Mouse (Mus musculus): ENCODE measurements around the gene Cd300c. TPM values are rescaled to one million over a fixed set of nuclear protein-coding genes. Genes with fewer than 3 reads are reported as not detected.
A peak's percentile ranks its signal among the peaks of the same experiment; 100 is the strongest.

Gene Cd300c
- polyA plus RNA-seq, 2 experiments = not detected

- Histone ChIP-seq H3K9ac (replicated peaks) (no peak overlapping the region), H3K27ac (no peak overlapping the region), H3K27me3 (ENCODE audit: control insufficient read depth, insufficient read depth, low read length) (no peaks in the 10 kb centered on the region), H3K4me2 (ENCODE audit: low read depth) (no peak overlapping the region), H3K4me1 (replicated peaks; ENCODE audit: control insufficient read depth in 2 of 2, insufficient read depth in 2 of 2, low read length in 1 of 2) (peaks cover 0 to 5% of the 10 kb centered on the region in 2 experiments; a peak in 2 of 4 replicates), H3K9me3 (ENCODE audit: control insufficient read depth, low read length) (no peaks in the 10 kb centered on the region), H3K4me3 (ENCODE audit: insufficient read depth in 1 of 2, low read depth in 2 of 2, low read length in 2 of 2) (no peak overlapping the region), H3K36me3 (replicated peaks; ENCODE audit: control insufficient read depth, insufficient read depth, low read depth) (no peaks in the 10 kb centered on the region)
- TF ChIP-seq CTCF (IDR thresholded peaks at IDR 0.05; ENCODE audit: low read depth) (no peak), EP300 (IDR thresholded peaks at IDR 0.05; ENCODE audit: low read depth) (no peak)
- ATAC-seq (ENCODE audit: insufficient read depth) = peak; percentile 53
- peak in 2 of 3 experiments; percentile 28 to 38 for DNase-seq (ENCODE audit: low read depth in 3 of 3, low spot score in 3 of 3)
- WGBS (ENCODE audit: insufficient replicate concordance) = 7% methylated on average over 4 of the region's 4 CpGs
Observed at GRCm38 (mm10) chr11:114907567-114907966, 61.4 kb downstream of the Cd300c start.

Other genes with a start within 250 kb of the Cd300c start
- gene Dnaic2, start 241.7 kb downstream of the Cd300c start, polyA plus RNA-seq (2012; rRNA removed) = 0.03 and 0.17 TPM in 2 replicates
- gene Dnaic2, start 241.7 kb downstream of the Cd300c start, polyA plus RNA-seq (2014; fragmentation: Nextera tagmentation; extraction: Ambion mirVana) = not detected in 2 replicates
- 0.09 and 0.10 TPM in 2 replicates for gene Kif19a, start 203.8 kb downstream of the Cd300c start, polyA plus RNA-seq (2012; rRNA removed)
- gene Kif19a, start 203.8 kb downstream of the Cd300c start, polyA plus RNA-seq (2014; fragmentation: Nextera tagmentation; extraction: Ambion mirVana) = not detected in 2 replicates
- 0.10 TPM in 1 of 2 replicates, not detected in the other for gene Btbd17, start 173.2 kb downstream of the Cd300c start, polyA plus RNA-seq (2012; rRNA removed)
- gene Btbd17, start 173.2 kb downstream of the Cd300c start, polyA plus RNA-seq (2014; fragmentation: Nextera tagmentation; extraction: Ambion mirVana) = not detected in 2 replicates
- 0.04 TPM in 1 of 2 replicates, not detected in the other for gene Gpr142, start 170.2 kb downstream of the Cd300c start, polyA plus RNA-seq (2012; rRNA removed)
- not detected in 2 replicates for gene Gpr142, start 170.2 kb downstream of the Cd300c start, polyA plus RNA-seq (2014; fragmentation: Nextera tagmentation; extraction: Ambion mirVana)
- gene Gprc5c, start 118.0 kb downstream of the Cd300c start, polyA plus RNA-seq (2012; rRNA removed) = 4.8 and 5.0 TPM in 2 replicates
- 8.0 and 9.8 TPM in 2 replicates for gene Gprc5c, start 118.0 kb downstream of the Cd300c start, polyA plus RNA-seq (2014; fragmentation: Nextera tagmentation; extraction: Ambion mirVana)
- gene Cd300a, start 79.1 kb downstream of the Cd300c start, polyA plus RNA-seq (2012; rRNA removed) = 2.1 and 3.1 TPM in 2 replicates
- 3.6 and 3.7 TPM in 2 replicates for gene Cd300a, start 79.1 kb downstream of the Cd300c start, polyA plus RNA-seq (2014; fragmentation: Nextera tagmentation; extraction: Ambion mirVana)
- 0.66 and 0.83 TPM in 2 replicates for gene Cd300lb, start 34.8 kb downstream of the Cd300c start, polyA plus RNA-seq (2012; rRNA removed)
- 0.67 and 1.5 TPM in 2 replicates for gene Cd300lb, start 34.8 kb downstream of the Cd300c start, polyA plus RNA-seq (2014; fragmentation: Nextera tagmentation; extraction: Ambion mirVana)
- gene Cd300ld, start 20.8 kb upstream of the Cd300c start, polyA plus RNA-seq (2012; rRNA removed) = 0.75 and 0.89 TPM in 2 replicates
- gene Cd300ld, start 20.8 kb upstream of the Cd300c start, polyA plus RNA-seq (2014; fragmentation: Nextera tagmentation; extraction: Ambion mirVana) = 0.63 and 1.1 TPM in 2 replicates
- gene Cd300c2, start 32.7 kb upstream of the Cd300c start, polyA plus RNA-seq (2012; rRNA removed) = 3.7 and 4.8 TPM in 2 replicates
- 7.6 and 7.8 TPM in 2 replicates for gene Cd300c2, start 32.7 kb upstream of the Cd300c start, polyA plus RNA-seq (2014; fragmentation: Nextera tagmentation; extraction: Ambion mirVana)
- gene Cd300ld2, start 47.0 kb upstream of the Cd300c start, polyA plus RNA-seq (2012; rRNA removed) = not detected in 2 replicates
- gene Cd300ld2, start 47.0 kb upstream of the Cd300c start, polyA plus RNA-seq (2014; fragmentation: Nextera tagmentation; extraction: Ambion mirVana) = not detected in 2 replicates
- 0.09 and 0.10 TPM in 2 replicates for gene Cd300ld4, start 57.9 kb upstream of the Cd300c start, polyA plus RNA-seq (2012; rRNA removed)
- not detected in 2 replicates for gene Cd300ld4, start 57.9 kb upstream of the Cd300c start, polyA plus RNA-seq (2014; fragmentation: Nextera tagmentation; extraction: Ambion mirVana)
- 0.13 TPM in 1 of 2 replicates, not detected in the other for gene Cd300ld5, start 68.6 kb upstream of the Cd300c start, polyA plus RNA-seq (2012; rRNA removed)
- not detected in 2 replicates for gene Cd300ld5, start 68.6 kb upstream of the Cd300c start, polyA plus RNA-seq (2014; fragmentation: Nextera tagmentation; extraction: Ambion mirVana)
- gene Cd300ld3, start 79.3 kb upstream of the Cd300c start, polyA plus RNA-seq (2012; rRNA removed) = 0.27 and 0.63 TPM in 2 replicates
- not detected in 2 replicates for gene Cd300ld3, start 79.3 kb upstream of the Cd300c start, polyA plus RNA-seq (2014; fragmentation: Nextera tagmentation; extraction: Ambion mirVana)
- gene Cd300e, start 93.0 kb upstream of the Cd300c start, polyA plus RNA-seq (2012; rRNA removed) = 0.44 and 0.56 TPM in 2 replicates
- 0.22 and 0.29 TPM in 2 replicates for gene Cd300e, start 93.0 kb upstream of the Cd300c start, polyA plus RNA-seq (2014; fragmentation: Nextera tagmentation; extraction: Ambion mirVana)
- gene Rab37, start 122.3 kb upstream of the Cd300c start, polyA plus RNA-seq (2012; rRNA removed) = 1.5 and 1.7 TPM in 2 replicates
- gene Rab37, start 122.3 kb upstream of the Cd300c start, polyA plus RNA-seq (2014; fragmentation: Nextera tagmentation; extraction: Ambion mirVana) = 1.8 and 2.0 TPM in 2 replicates
- 1.5 and 1.6 TPM in 2 replicates for gene Cd300lf, start 164.8 kb upstream of the Cd300c start, polyA plus RNA-seq (2012; rRNA removed)
- gene Cd300lf, start 164.8 kb upstream of the Cd300c start, polyA plus RNA-seq (2014; fragmentation: Nextera tagmentation; extraction: Ambion mirVana) = 0.97 and 1.1 TPM in 2 replicates
- 37.9 and 41.4 TPM in 2 replicates for gene Slc9a3r1, start 194.2 kb upstream of the Cd300c start, polyA plus RNA-seq (2012; rRNA removed)
- gene Slc9a3r1, start 194.2 kb upstream of the Cd300c start, polyA plus RNA-seq (2014; fragmentation: Nextera tagmentation; extraction: Ambion mirVana) = 49.6 and 58.3 TPM in 2 replicates
- gene Tmem104, start 218.3 kb upstream of the Cd300c start, polyA plus RNA-seq (2012; rRNA removed) = 1.7 and 2.1 TPM in 2 replicates
- 4.0 and 4.1 TPM in 2 replicates for gene Tmem104, start 218.3 kb upstream of the Cd300c start, polyA plus RNA-seq (2014; fragmentation: Nextera tagmentation; extraction: Ambion mirVana)
- 6.0 and 7.7 TPM in 2 replicates for gene Nat9, start 218.7 kb upstream of the Cd300c start, polyA plus RNA-seq (2012; rRNA removed)
- 8.2 and 8.5 TPM in 2 replicates for gene Nat9, start 218.7 kb upstream of the Cd300c start, polyA plus RNA-seq (2014; fragmentation: Nextera tagmentation; extraction: Ambion mirVana)

All from liver, embryonic 14.5 days (tissue).